Mouse (Mus musculus): ENCODE data around the gene Cd86. TPM values are rescaled to one million over a fixed set of nuclear protein-coding genes. Genes with fewer than 3 reads are reported as not detected.
A peak's percentile ranks its signal among the peaks of the same experiment; 100 is the strongest.

Gene Cd86
- total RNA-seq, 2 experiments from 2014 or later, result 1.6 to 1.7 TPM

DNA sequence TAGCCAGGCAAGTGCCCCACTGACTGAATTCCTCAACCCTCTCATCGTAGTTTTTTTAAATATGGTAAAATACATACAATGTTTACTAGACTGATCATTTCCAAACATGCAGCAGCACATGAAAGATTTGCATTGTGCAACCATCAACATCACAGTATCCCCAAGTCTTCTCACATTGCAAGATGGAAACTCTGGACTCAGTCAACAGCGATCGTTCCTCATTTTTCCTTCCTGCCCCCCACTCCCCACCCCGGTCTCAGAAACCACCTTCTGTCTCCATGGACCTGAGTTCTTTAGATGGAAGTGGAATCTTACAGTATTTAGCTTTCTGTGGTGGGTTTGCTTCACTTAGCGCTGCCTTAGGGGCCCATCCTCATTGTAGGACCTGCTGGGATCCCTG, 34.3 kb downstream of the Cd86 start:
- intact Hi-C loops (cut with DNase I), result no loop called here
- no peak for TF ChIP-seq CTCF (IDR thresholded peaks at IDR 0.05)
- no peak for DNase-seq (ENCODE audit: extremely low spot score in 1 of 2, low spot score in 2 of 2)
- Histone ChIP-seq H3K4me3 (no peak overlapping the region), H3K27ac (no peak overlapping the region)

DNA sequence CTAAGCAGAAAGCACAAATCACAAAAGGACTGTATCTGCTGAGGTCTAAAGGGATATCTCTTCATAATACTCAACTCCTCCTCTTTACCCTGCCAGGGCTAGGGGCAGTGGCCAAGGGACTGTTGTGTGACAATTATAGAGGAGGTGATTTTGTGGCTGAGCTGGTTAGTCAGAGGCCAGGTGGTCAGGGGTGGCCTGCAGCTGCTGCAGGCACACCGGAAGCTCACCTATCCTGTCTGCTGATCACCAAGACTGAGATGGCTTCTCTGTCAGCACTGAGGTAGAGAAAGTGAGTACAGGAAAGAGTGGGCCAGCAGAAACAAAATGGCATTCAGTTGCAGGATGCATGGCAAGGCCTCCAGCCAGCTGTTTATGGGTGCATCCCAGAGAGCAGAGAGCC, 38.1 kb downstream of the Cd86 start:
- TF ChIP-seq CTCF (IDR thresholded peaks at IDR 0.05), result no peak
- no peak overlapping the region for H3K4me3 ChIP-seq
- intact Hi-C loops (cut with DNase I), result no loop called here

GRCm38 (mm10) chr16:36626567-36627197, 39.2 kb downstream of the Cd86 start:
- DNase-seq (ENCODE audit: extremely low spot score in 1 of 2, low spot score in 2 of 2), result no peak
- TF ChIP-seq CTCF (IDR thresholded peaks at IDR 0.05), result no peak
- no peak overlapping the region for H3K4me3 ChIP-seq
- H3K27ac ChIP-seq, result no peak overlapping the region
- intact Hi-C loops (cut with DNase I), result no loop called here

More for the DNA sequence above, 38.1 kb downstream of the Cd86 start:
- H3K27ac ChIP-seq, result no peak overlapping the region
- no peak for DNase-seq (ENCODE audit: extremely low spot score in 1 of 2, low spot score in 2 of 2)

DNA sequence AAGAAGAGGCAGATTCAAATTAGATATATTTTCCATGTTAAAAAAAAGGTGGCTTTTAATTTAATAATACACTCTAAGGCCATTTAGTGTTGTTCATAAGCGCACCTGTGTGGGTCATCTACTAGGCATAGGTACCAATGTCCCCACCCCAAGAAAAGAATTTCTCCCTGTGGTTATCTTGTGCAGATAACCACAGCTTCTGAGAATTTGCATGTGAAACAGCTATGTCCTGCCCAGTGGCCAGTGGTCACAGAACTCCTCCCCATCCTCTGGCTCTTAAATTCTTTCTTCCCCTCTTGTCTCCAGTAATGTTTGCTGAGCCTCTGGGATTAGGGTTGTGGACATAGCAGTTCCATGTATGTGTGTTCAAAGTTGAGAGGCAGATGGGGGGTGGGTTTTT, 40.0 kb downstream of the Cd86 start:
- intact Hi-C loops (cut with DNase I), result no loop called here

GRCm38 (mm10) chr16:36622320-36622719, 43.6 kb downstream of the Cd86 start:
- intact Hi-C loops (cut with DNase I), result loop anchor here (1.0 to 5.0 kb wide), 3 partner anchors 149 to 530 kb away; no protein-coding TSS in a partner anchor
- peak in 1 of 2 experiments; percentile 17 for DNase-seq (ENCODE audit: extremely low spot score in 1 of 2, low spot score in 2 of 2)
- peak; percentile 46 for TF ChIP-seq CTCF (IDR thresholded peaks at IDR 0.05)
- Histone ChIP-seq H3K27ac (no peak overlapping the region), H3K4me3 (no peak overlapping the region)

More for the DNA sequence above, 40.0 kb downstream of the Cd86 start:
- DNase-seq (ENCODE audit: extremely low spot score in 1 of 2, low spot score in 2 of 2), result no peak
- TF ChIP-seq CTCF (IDR thresholded peaks at IDR 0.05), result no peak
- no peak overlapping the region for H3K27ac ChIP-seq
- H3K4me3 ChIP-seq, result no peak overlapping the region

GRCm38 (mm10) chr16:36621108-36621507, 44.8 kb downstream of the Cd86 start:
- TF ChIP-seq CTCF (IDR thresholded peaks at IDR 0.05), result no peak
- intact Hi-C loops (cut with DNase I), result loop anchor here (5.0 kb wide), 1 partner anchor 529 kb away; no protein-coding TSS in a partner anchor
- DNase-seq (ENCODE audit: extremely low spot score in 1 of 2, low spot score in 2 of 2), result no peak
- no peak overlapping the region for H3K4me3 ChIP-seq
- no peak overlapping the region for H3K27ac ChIP-seq

DNA sequence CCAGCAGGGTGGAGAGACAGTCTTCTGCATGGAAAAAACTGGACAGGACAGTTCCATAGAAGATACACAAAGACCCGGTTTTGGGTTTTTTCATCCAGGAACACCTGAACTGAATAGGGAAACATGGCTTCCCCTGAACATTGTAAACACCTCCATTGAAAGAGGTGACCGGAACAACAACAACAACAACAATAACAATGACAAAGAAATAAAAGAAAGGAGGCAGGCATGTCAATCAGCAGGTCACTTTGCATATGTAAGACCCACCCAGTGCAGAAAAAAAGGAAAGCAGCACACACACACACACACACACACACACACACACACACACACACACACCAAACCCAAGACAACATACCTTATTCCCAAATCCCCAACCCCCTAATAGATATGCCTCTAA, 52.2 kb downstream of the Cd86 start:
- DNase-seq (ENCODE audit: extremely low spot score in 1 of 2, low spot score in 2 of 2), result no peak
- Histone ChIP-seq H3K4me3 (no peak overlapping the region), H3K27ac (no peak overlapping the region)
- TF ChIP-seq CTCF (IDR thresholded peaks at IDR 0.05), result no peak
- intact Hi-C loops (cut with DNase I), result no loop called here

DNA sequence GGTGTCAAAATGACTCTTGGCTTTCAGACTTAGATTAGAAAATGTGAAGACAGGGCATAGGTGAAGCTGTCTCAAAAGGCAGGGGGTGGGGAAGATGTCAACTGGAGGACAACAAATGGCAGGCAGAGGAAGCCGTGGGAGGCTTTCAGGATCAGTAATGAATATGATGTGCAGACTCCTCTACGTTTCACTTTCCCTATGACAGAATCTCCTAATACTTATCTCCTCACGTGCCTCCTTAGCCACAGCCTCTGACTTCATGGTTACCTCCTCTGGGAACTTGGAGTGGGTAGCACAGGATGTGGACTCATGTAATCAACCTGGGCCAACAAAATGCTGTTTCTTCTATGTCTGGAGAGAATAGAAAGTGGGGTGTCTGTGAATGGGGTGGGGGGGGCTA, 63.2 kb downstream of the Cd86 start:
- H3K27ac ChIP-seq, result no peak overlapping the region
- TF ChIP-seq CTCF (IDR thresholded peaks at IDR 0.05), result no peak
- intact Hi-C loops (cut with DNase I), result no loop called here
- no peak for DNase-seq (ENCODE audit: extremely low spot score in 1 of 2, low spot score in 2 of 2)
- no peak overlapping the region for H3K4me3 ChIP-seq

GRCm38 (mm10) chr16:36598265-36598664, 67.6 kb downstream of the Cd86 start:
- H3K27ac ChIP-seq, result no peak overlapping the region
- intact Hi-C loops (cut with DNase I), result no loop called here
- no peak for TF ChIP-seq CTCF (IDR thresholded peaks at IDR 0.05)
- no peak for DNase-seq (ENCODE audit: extremely low spot score in 1 of 2, low spot score in 2 of 2)
- no peak overlapping the region for H3K4me3 ChIP-seq

- Histone ChIP-seq H3K27ac (no peak overlapping the region), H3K4me3 (no peak overlapping the region)
- no peak for DNase-seq (ENCODE audit: extremely low spot score in 1 of 2, low spot score in 2 of 2)
- intact Hi-C loops (cut with DNase I), result no loop called here
- TF ChIP-seq CTCF (IDR thresholded peaks at IDR 0.05), result no peak
Measured at GRCm38 (mm10) chr16:36596671-36597410, 69.0 kb downstream of the Cd86 start.

GRCm38 (mm10) chr16:36589898-36590297, 76.0 kb downstream of the Cd86 start:
- no peak for DNase-seq (ENCODE audit: extremely low spot score in 1 of 2, low spot score in 2 of 2)
- no peak overlapping the region for H3K4me3 ChIP-seq
- H3K27ac ChIP-seq, result no peak overlapping the region
- intact Hi-C loops (cut with DNase I), result no loop called here
- no peak for TF ChIP-seq CTCF (IDR thresholded peaks at IDR 0.05)

- no peak for TF ChIP-seq CTCF (IDR thresholded peaks at IDR 0.05)
- intact Hi-C loops (cut with DNase I), result no loop called here
- no peak overlapping the region for H3K27ac ChIP-seq
- H3K4me3 ChIP-seq, result no peak overlapping the region
- no peak for DNase-seq (ENCODE audit: extremely low spot score in 1 of 2, low spot score in 2 of 2)
Measured at GRCm38 (mm10) chr16:36587971-36588370, 77.9 kb downstream of the Cd86 start.

DNA sequence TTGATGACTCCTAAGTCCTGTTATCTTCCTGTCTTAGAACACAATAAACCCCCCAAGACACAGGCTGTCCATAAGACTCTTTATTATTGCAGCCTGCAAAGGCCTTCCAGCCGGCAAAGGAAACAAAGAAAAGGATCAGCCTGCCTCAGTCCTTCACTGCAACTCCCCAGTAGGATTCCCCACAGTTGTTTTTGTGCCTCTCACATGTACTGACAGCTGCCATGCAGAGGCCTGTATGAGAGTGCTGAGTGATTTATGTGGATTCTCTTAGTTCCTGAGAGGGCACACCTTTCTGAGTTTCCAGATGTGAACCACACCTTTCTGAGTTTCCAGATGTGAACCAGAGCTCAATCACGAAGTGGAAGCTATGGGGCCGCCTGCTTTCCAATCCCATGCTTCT, 83.8 kb downstream of the Cd86 start:
- TF ChIP-seq CTCF (IDR thresholded peaks at IDR 0.05), result no peak
- H3K27ac ChIP-seq, result no peak overlapping the region
- no peak overlapping the region for H3K4me3 ChIP-seq
- intact Hi-C loops (cut with DNase I), result no loop called here
- no peak for DNase-seq (ENCODE audit: extremely low spot score in 1 of 2, low spot score in 2 of 2)

All from left cerebral cortex, adult 2 months (tissue).